In genomic region chr6:127104396-127105029, GRCm38 (mm10) we compare ENCODE assay signal across 10 mouse cellular contexts. TPM values are rescaled to one million over a fixed set of nuclear protein-coding genes. Genes with fewer than 3 reads are reported as not detected.
"Had no signal": no experiment of that assay in that cellular context is flagged by ENCODE, and none has a peak within 500 bp of the region (broad histone marks: within the 10 kb centered on the region; RNA-seq: fewer than 3 reads in every experiment).

No protein-coding gene starts in this region.

- H3K9ac ChIP-seq: lung, embryonic 14.5 days had no signal

- H3K27ac ChIP-seq: layer of hippocampus, adult 2 months; limb, embryonic 10.5 days; midbrain, embryonic 10.5 days; stomach, postnatal 0 days had no signal

- DNase-seq: right cerebral cortex, postnatal 25 days had no signal

- H3K4me3 ChIP-seq: layer of hippocampus, adult 2 months; limb, embryonic 10.5 days; midbrain, embryonic 10.5 days had no signal

- H3K4me2 ChIP-seq: liver, embryonic 11.5 days; lung, embryonic 14.5 days had no signal

- H3K9me3 ChIP-seq: limb, embryonic 10.5 days; midbrain, embryonic 10.5 days had no signal

RNA-seq across cellular contexts. Expression of gene Fgf23, which starts 31.8 kb away (rescaled TPM):
- total RNA-seq: megakaryocyte, adult 5-6 weeks had no signal
- polyA plus RNA-seq: kidney, embryonic 14.5 days; limb, embryonic 10.5 days; liver, embryonic 16.5 days; lung, embryonic 14.5 days; midbrain, embryonic 10.5 days; stomach, postnatal 0 days had no signal
